Mouse (Mus musculus) spleen, postnatal 0 days (tissue): ENCODE results near the gene H2al1c. TPM values are rescaled to one million over a fixed set of nuclear protein-coding genes. Genes with fewer than 3 reads are reported as not detected.

Experiments used
- polyA plus RNA-seq: library from polyadenylated mRNA; unstranded; fragments of >200 nt; fragmentation: Nextera tagmentation; extraction: Ambion mirVana; gene quantifications from 2 replicates; pipeline ENCODE4 v1.2.1, GENCODE M21; 2015

Gene H2al1c
- polyA plus RNA-seq, result not detected in 2 replicates

DNA sequence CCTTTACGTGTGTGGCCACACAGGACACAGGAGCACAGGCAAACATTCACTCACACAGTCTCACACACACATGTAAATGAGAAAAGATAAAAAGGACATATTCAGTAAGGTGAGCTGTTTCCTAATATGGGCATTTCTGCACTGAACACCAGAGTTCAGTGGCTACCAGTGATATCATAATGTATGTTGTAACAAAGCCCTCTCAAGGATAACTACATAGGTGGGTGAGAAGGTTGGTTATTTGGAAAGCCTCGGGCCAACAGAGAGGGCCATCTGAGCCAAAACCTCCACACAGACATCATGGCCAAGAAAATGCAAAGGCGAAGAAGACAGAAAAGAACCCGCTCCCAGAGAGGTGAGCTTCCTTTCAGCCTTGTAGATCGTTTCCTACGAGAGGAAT is at the start of gene H2al1c:
Gene H2al1c (plus strand): TSS at position 301 of the 400 bp plus-strand sequence.

DNA sequence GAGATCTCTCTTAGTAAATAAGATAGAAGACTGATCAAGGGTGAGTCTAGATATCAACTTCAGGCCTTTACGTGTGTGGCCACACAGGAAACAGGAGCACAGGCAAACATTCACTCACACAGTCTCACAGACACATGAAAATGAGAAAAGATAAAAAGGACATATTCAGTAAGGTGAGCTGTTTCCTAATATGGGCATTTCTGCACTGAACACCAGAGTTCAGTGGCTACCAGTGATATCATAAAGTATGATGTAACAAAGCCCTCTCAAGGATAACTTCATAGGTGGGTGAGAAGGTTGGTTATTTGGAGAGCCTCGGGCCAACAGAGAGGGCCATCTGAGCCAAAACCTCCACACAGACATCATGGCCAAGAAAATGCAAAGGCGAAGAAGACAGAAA is 6.5 kb upstream of the H2al1c start, which contains the start of gene H2al1a:
Gene H2al1a (plus strand): TSS at position 301 of the 400 bp plus-strand sequence.

DNA sequence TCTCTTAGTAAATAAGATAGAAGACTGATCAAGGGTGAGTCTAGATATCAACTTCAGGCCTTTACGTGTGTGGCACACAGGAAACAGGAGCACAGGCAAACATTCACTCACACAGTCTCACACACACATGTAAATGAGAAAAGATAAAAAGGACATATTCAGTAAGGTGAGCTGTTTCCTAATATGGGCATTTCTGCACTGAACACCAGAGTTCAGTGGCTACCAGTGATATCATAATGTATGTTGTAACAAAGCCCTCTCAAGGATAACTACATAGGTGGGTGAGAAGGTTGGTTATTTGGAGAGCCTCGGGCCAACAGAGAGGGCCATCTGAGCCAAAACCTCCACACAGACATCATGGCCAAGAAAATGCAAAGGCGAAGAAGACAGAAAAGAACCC is 3.3 kb upstream of the H2al1c start, which contains the start of gene H2al1b:
Gene H2al1b (plus strand): TSS at position 301 of the 400 bp plus-strand sequence.

DNA sequence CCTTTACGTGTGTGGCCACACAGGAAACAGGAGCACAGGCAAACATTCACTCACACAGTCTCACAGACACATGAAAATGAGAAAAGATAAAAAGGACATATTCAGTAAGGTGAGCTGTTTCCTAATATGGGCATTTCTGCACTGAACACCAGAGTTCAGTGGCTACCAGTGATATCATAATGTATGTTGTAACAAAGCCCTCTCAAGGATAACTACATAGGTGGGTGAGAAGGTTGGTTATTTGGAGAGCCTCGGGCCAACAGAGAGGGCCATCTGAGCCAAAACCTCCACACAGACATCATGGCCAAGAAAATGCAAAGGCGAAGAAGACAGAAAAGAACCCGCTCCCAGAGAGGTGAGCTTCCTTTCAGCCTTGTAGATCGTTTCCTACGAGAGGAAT is 3.1 kb downstream of the H2al1c start, which contains the start of gene H2al1d:
Gene H2al1d (plus strand): TSS at position 301 of the 400 bp plus-strand sequence.

DNA sequence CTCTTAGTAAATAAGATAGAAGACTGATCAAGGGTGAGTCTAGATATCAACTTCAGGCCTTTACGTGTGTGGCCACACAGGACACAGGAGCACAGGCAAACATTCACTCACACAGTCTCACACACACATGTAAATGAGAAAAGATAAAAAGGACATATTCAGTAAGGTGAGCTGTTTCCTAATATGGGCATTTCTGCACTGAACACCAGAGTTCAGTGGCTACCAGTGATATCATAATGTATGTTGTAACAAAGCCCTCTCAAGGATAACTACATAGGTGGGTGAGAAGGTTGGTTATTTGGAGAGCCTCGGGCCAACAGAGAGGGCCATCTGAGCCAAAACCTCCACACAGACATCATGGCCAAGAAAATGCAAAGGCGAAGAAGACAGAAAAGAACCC is 6.2 kb downstream of the H2al1c start, which contains the start of gene H2al1e:
Gene H2al1e (plus strand): TSS at position 301 of the 400 bp plus-strand sequence.

DNA sequence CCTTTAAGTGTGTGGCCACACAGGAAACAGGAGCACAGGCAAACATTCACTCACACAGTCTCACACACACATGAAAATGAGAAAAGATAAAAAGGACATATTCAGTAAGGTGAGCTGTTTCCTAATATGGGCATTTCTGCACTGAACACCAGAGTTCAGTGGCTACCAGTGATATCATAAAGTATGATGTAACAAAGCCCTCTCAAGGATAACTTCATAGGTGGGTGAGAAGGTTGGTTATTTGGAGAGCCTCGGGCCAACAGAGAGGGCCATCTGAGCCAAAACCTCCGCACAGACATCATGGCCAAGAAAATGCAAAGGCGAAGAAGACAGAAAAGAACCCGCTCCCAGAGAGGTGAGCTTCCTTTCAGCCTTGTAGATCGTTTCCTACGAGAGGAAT is 9.4 kb downstream of the H2al1c start, which contains the start of gene H2al1f:
Gene H2al1f (plus strand): TSS at position 301 of the 400 bp plus-strand sequence.

DNA sequence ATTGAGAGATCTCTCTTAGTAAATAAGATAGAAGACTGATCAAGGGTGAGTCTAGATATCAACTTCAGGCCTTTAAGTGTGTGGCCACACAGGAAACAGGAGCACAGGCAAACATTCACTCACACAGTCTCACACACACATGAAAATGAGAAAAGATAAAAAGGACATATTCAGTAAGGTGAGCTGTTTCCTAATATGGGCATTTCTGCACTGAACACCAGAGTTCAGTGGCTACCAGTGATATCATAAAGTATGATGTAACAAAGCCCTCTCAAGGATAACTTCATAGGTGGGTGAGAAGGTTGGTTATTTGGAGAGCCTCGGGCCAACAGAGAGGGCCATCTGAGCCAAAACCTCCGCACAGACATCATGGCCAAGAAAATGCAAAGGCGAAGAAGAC is 12.5 kb downstream of the H2al1c start, which contains the start of gene H2al1g:
Gene H2al1g (plus strand): TSS at position 301 of the 400 bp plus-strand sequence.

DNA sequence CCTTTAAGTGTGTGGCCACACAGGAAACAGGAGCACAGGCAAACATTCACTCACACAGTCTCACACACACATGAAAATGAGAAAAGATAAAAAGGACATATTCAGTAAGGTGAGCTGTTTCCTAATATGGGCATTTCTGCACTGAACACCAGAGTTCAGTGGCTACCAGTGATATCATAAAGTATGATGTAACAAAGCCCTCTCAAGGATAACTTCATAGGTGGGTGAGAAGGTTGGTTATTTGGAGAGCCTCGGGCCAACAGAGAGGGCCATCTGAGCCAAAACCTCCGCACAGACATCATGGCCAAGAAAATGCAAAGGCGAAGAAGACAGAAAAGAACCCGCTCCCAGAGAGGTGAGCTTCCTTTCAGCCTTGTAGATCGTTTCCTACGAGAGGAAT is 15.7 kb downstream of the H2al1c start, which contains the start of gene H2al1h:
Gene H2al1h (plus strand): TSS at position 301 of the 400 bp plus-strand sequence.

DNA sequence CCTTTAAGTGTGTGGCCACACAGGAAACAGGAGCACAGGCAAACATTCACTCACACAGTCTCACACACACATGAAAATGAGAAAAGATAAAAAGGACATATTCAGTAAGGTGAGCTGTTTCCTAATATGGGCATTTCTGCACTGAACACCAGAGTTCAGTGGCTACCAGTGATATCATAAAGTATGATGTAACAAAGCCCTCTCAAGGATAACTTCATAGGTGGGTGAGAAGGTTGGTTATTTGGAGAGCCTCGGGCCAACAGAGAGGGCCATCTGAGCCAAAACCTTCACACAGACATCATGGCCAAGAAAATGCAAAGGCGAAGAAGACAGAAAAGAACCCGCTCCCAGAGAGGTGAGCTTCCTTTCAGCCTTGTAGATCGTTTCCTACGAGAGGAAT is 18.9 kb downstream of the H2al1c start, which contains the start of gene H2al1i:
Gene H2al1i (plus strand): TSS at position 301 of the 400 bp plus-strand sequence.

DNA sequence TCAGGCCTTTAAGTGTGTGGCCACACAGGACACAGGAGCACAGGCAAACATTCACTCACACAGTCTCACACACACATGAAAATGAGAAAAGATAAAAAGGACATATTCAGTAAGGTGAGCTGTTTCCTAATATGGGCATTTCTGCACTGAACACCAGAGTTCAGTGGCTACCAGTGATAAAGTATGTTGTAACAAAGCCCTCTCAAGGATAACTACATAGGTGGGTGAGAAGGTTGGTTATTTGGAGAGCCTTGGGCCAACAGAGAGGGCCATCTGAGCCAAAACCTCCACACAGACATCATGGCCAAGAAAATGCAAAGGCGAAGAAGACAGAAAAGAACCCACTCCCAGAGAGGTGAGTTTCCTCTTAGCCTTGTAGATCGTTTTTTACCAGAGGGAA is 22.1 kb downstream of the H2al1c start, which contains the start of gene H2al1j:
Gene H2al1j (plus strand): TSS at position 301 of the 400 bp plus-strand sequence.

Other genes starting within 250 kb of the H2al1c start
- gene H2al1a, start 6.4 kb upstream of the H2al1c start, polyA plus RNA-seq, result not detected in 2 replicates
- gene H2al1b, start 3.2 kb upstream of the H2al1c start, polyA plus RNA-seq, result not detected in 2 replicates
- gene H2al1d, start 3.2 kb downstream of the H2al1c start, polyA plus RNA-seq, result not detected in 2 replicates
- not detected in 2 replicates for gene H2al1e, start 6.3 kb downstream of the H2al1c start, polyA plus RNA-seq
- not detected in 2 replicates for gene H2al1f, start 9.5 kb downstream of the H2al1c start, polyA plus RNA-seq
- not detected in 2 replicates for gene H2al1g, start 12.6 kb downstream of the H2al1c start, polyA plus RNA-seq
- gene H2al1h, start 15.8 kb downstream of the H2al1c start, polyA plus RNA-seq, result not detected in 2 replicates
- not detected in 2 replicates for gene H2al1i, start 19.0 kb downstream of the H2al1c start, polyA plus RNA-seq
- gene H2al1j, start 22.2 kb downstream of the H2al1c start, polyA plus RNA-seq, result not detected in 2 replicates